Mouse (Mus musculus) small intestine, adult 2 months (tissue): ENCODE measurements around the gene Fabp6.

Experiments
- CTCF ChIP-seq: fragments of 200-500 bp; IDR thresholded peaks from 2 replicates; pipeline ENCODE4 v1.5.1; 2012; ENCODE audit warnings: low read depth, mild to moderate bottlenecking, control low read depth, inconsistent platforms, low read length, moderate library complexity, mixed read lengths; ENCODE audit not compliant: insufficient replicate concordance, insufficient read length; ENCODE audit errors: extremely low read depth
- POLR2A ChIP-seq: fragments of 200-500 bp; IDR thresholded peaks from 2 replicates; pipeline ENCODE4 v1.6.1; 2012; ENCODE audit warnings: low read depth, mild to moderate bottlenecking, control low read depth, inconsistent platforms, low read length, moderate library complexity

GRCm38 (mm10) chr11:43565414-43565813 lies 35.9 kb downstream of the Fabp6 start:
- TF ChIP-seq CTCF (no peak), POLR2A (no peak)
